Mouse (Mus musculus) hindbrain, embryonic 10.5 days (tissue): Measurements from ENCODE around the gene Ube2g2. TPM values are rescaled to one million over a fixed set of nuclear protein-coding genes. Genes with fewer than 3 reads are reported as not detected.
A peak's percentile ranks its signal among the peaks of the same experiment; 100 is the strongest.
"Not testable (repeated sequence)": the region's sequence is repeated elsewhere in the genome, so short reads cannot be mapped to it uniquely, and the experiment has no call there.

Experiments used
- DNase-seq: peaks from one replicate; pipeline ENCODE4 v3.0.0-alpha.2; 2017; ENCODE audit warnings: low spot score
- H3K27ac ChIP-seq: fragments of 300-500 bp; sonication (generic); 2 replicates; pipeline ENCODE4 v1.5.1; 2016; ENCODE audit warnings: mild to moderate bottlenecking, moderate library complexity
- H3K27me3 ChIP-seq: fragments of 300-500 bp; sonication (generic); 2 replicates; pipeline ENCODE4 v1.6.1; 2016; ENCODE audit warnings: mild to moderate bottlenecking; ENCODE audit not compliant: poor library complexity, insufficient read depth, severe bottlenecking
- H3K36me3 ChIP-seq: fragments of 300-500 bp; sonication (generic); 2 replicates; pipeline ENCODE4 v1.6.1; 2016; ENCODE audit warnings: mild to moderate bottlenecking, moderate library complexity
- H3K4me1 ChIP-seq: fragments of 300-500 bp; sonication (generic); replicated peaks from 2 replicates; pipeline ENCODE4 v1.6.1; 2016; ENCODE audit warnings: mild to moderate bottlenecking
- H3K4me3 ChIP-seq: fragments of 300-500 bp; sonication (generic); 2 replicates; pipeline ENCODE4 v1.5.1; 2016; ENCODE audit warnings: mild to moderate bottlenecking, moderate library complexity
- H3K9me3 ChIP-seq: fragments of 300-500 bp; sonication (generic); 2 replicates; pipeline ENCODE4 v1.6.1; 2016; ENCODE audit warnings: mild to moderate bottlenecking, moderate library complexity
- WGBS: fragments of 180-500 bp; shearing (Covaris S2); methylation state at CpG from one replicate; pipeline ENCODE4 v1.1.7; 2016; 5-methylcytosine and 5-hydroxymethylcytosine counted together
- polyA plus RNA-seq: library from polyadenylated mRNA; unstranded; fragments of >200 nt; fragmentation: Nextera tagmentation; extraction: Ambion mirVana; gene quantifications from 2 replicates; pipeline ENCODE4 v1.2.1, GENCODE M21; 2016

Ube2g2 gene
- polyA plus RNA-seq, 1 experiment from 2014 or later: 103 TPM

GRCm38 (mm10) chr10:77666342-77666741 is 44.3 kb downstream of the Ube2g2 start:
- Histone ChIP-seq H3K36me3 (no peaks in the 10 kb centered on the region), H3K9me3 (no peaks in the 10 kb centered on the region), H3K4me3 (no peak overlapping the region), H3K27ac (no peak overlapping the region), H3K4me1 (0 out of 2 replicates have a peak, but pooled peaks cover 3% of the 10 kb centered on the region), H3K27me3 (peaks cover 12% of the 10 kb centered on the region)
- no peak for DNase-seq
- WGBS: 83% methylated on average over 8 of the region's 8 CpGs

DNA sequence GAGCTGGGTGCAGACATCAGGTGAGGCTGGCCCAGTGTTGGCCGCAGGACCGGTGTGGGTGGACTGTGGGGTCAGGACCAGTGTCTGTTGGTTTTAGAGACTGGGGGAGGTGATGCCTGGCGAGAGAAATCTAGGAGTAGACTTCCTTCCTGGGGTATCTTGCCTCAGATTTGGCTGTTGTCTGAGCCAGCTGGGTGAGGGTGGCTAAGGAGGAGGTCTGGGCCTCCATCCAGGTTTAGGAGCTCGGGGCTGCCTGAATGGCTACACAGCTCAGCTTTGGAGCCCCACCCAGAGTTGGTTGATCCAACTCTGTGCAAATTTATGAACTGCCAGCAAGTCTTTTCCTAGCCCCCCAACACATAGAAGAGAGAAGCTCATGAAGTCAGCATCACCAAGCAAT is 45.3 kb downstream of the Ube2g2 start:
- peaks cover 12% of the 10 kb centered on the region for H3K27me3 ChIP-seq
- no peak overlapping the region for H3K27ac ChIP-seq
- DNase-seq: no peak
- WGBS: 82% methylated on average over 4 of the region's 4 CpGs
- H3K36me3 ChIP-seq: no peaks in the 10 kb centered on the region
- no peaks in the 10 kb centered on the region for H3K9me3 ChIP-seq
- H3K4me3 ChIP-seq: no peak overlapping the region
- H3K4me1 ChIP-seq: 0 out of 2 replicates have a peak, but pooled peaks cover 3% of the 10 kb centered on the region

DNA sequence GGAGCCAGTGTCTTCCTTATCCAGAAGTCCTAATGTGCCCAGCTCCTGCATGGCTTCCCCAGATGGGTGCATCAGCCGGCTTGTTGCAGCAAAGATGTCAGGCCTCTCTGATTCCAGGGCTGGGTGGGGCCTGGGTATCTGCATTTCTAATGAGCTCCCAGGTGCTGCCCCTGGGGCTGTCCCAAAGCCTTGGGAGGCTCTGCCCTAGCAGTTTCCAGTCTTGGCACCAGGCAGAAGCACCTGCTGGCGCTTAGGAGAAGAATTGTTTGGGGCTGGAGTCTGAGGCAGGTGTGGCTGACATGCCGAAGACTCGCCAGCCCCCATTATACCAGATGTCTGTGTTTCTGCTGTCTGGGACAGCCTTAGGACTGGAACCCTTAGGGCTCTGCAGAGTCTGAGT is 48.6 kb downstream of the Ube2g2 start:
- WGBS: 76% methylated on average over 4 of the region's 4 CpGs
- Histone ChIP-seq H3K27ac (peak overlapping the region; percentile 18; the same call in 1 of the 2 replicates), H3K9me3 (no peaks in the 10 kb centered on the region)

DNA sequence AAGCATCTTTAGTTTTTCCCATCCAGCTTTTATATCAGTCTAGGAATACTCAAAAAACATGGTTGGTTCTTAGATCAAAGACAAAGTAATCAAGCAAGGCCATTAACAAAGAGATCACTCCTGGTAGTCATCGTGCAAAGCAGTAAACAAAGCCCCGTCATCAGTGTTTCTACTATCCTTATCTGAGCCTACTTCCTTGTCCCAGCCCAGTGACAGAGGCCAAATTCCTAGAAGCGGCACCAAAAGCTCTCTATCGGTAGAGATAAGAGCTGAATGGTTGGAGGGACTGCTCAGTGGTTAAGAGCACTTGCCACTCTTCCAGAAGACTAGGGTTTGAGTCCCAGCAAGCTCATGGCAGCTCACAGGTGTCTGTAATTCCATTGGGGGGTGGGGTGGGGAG is 49.4 kb downstream of the Ube2g2 start:
- peaks cover 18% of the 10 kb centered on the region for H3K27me3 ChIP-seq
- DNase-seq: no peak
- no peaks in the 10 kb centered on the region for H3K36me3 ChIP-seq
- no peaks in the 10 kb centered on the region for H3K9me3 ChIP-seq
- H3K27ac ChIP-seq: no peak overlapping the region
- peaks cover 13% of the 10 kb centered on the region for H3K4me1 ChIP-seq
- WGBS: 81% methylated on average over 4 of the region's 4 CpGs
- no peak overlapping the region for H3K4me3 ChIP-seq

More for the DNA sequence above, 48.6 kb downstream of the Ube2g2 start:
- no peak overlapping the region for H3K4me3 ChIP-seq
- H3K27me3 ChIP-seq: peaks cover 10% of the 10 kb centered on the region
- H3K36me3 ChIP-seq: no peaks in the 10 kb centered on the region
- H3K4me1 ChIP-seq: peaks cover 13% of the 10 kb centered on the region
- DNase-seq: no peak

DNA sequence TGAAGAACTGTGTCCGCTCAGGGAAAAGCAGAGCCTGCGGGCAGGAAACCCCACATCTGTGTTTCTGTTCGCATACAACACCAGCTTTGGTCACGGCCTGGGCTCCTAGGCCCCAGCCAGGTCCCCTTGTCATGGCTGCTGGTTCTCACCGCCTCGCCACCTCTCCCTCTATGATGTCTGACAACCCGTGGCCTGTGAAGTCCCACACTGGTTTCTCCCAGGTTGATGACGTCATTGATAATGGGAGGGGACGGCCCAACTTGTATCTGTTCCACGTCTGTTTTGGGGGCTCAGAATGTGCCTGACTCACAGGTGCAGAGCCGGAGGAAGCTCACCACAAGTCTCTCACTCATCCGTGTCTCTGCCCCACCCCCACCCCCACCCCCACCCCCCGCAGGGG is 51.7 kb downstream of the Ube2g2 start:
- DNase-seq: no peak
- peaks cover 41% of the 10 kb centered on the region for H3K27me3 ChIP-seq
- no peak overlapping the region for H3K4me3 ChIP-seq
- no peaks in the 10 kb centered on the region for H3K9me3 ChIP-seq
- H3K27ac ChIP-seq: no peak overlapping the region
- peaks cover 26% of the 10 kb centered on the region for H3K4me1 ChIP-seq
- no peaks in the 10 kb centered on the region for H3K36me3 ChIP-seq
- WGBS: 61% methylated on average over 13 of the region's 13 CpGs

DNA sequence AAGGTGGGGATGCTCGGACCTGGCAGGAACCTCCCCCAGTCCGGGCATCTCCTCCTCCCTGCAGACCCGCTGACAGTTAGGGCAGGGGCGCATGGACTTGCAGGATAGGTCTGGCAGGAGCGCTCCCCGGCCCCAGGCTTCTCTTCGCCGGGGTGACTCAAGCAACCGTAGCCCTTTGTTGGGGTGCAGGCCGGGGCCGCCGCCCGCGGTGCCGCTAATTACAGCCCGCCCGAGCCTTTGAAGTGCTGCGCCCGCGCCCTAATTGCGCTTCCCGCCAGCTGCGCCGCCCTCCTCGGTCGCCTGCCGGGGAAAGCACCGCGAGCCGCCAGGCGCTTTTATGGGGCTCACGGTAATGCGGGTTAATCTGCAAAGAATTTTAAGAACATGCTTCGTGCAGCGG is 55.5 kb downstream of the Ube2g2 start:
- DNase-seq: peak; percentile 36
- peak overlapping the region; percentile 49 for H3K4me3 ChIP-seq
- H3K36me3 ChIP-seq: no peaks in the 10 kb centered on the region
- no peaks in the 10 kb centered on the region for H3K9me3 ChIP-seq
- no peak overlapping the region for H3K27ac ChIP-seq
- WGBS: under 1% methylated on average over 35 of the region's 35 CpGs
- peaks cover 26% of the 10 kb centered on the region for H3K4me1 ChIP-seq
- peaks cover 54% of the 10 kb centered on the region for H3K27me3 ChIP-seq

- no peak overlapping the region for H3K27ac ChIP-seq
- 77% methylated on average over 7 of the region's 7 CpGs for WGBS
- no peaks in the 10 kb centered on the region for H3K36me3 ChIP-seq
- peaks cover 30% of the 10 kb centered on the region for H3K4me1 ChIP-seq
- H3K27me3 ChIP-seq: peaks cover 73% of the 10 kb centered on the region
- no peak overlapping the region for H3K4me3 ChIP-seq
- no peak for DNase-seq
- H3K9me3 ChIP-seq: no peaks in the 10 kb centered on the region
Observed at GRCm38 (mm10) chr10:77682994-77683393, 60.9 kb downstream of the Ube2g2 start.

DNA sequence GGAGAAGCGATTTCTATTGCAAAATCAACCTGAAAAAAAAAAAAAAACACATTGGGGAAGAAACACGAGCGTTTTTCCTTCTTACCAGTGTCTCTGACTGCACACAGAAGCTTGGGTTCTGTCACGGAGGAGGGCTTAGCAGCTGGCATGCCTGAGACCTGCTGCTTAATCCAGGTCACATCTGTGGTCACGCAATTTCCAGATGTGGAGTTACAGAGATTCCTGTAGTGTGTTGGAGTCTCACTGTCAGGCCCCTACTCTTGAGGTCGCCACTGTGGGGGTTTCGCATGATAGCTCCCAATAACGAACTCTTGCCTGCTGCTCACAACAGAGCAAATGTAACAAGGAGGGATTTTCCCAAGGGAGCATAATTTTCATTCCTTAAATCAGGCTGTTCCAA is 62.1 kb downstream of the Ube2g2 start:
- no peaks in the 10 kb centered on the region for H3K9me3 ChIP-seq
- no peak overlapping the region for H3K4me3 ChIP-seq
- H3K36me3 ChIP-seq: no peaks in the 10 kb centered on the region
- H3K4me1 ChIP-seq: peaks cover 31% of the 10 kb centered on the region
- 40% methylated on average over 8 of the region's 8 CpGs for WGBS
- peaks cover 73% of the 10 kb centered on the region for H3K27me3 ChIP-seq
- H3K27ac ChIP-seq: no peak overlapping the region
- no peak for DNase-seq

DNA sequence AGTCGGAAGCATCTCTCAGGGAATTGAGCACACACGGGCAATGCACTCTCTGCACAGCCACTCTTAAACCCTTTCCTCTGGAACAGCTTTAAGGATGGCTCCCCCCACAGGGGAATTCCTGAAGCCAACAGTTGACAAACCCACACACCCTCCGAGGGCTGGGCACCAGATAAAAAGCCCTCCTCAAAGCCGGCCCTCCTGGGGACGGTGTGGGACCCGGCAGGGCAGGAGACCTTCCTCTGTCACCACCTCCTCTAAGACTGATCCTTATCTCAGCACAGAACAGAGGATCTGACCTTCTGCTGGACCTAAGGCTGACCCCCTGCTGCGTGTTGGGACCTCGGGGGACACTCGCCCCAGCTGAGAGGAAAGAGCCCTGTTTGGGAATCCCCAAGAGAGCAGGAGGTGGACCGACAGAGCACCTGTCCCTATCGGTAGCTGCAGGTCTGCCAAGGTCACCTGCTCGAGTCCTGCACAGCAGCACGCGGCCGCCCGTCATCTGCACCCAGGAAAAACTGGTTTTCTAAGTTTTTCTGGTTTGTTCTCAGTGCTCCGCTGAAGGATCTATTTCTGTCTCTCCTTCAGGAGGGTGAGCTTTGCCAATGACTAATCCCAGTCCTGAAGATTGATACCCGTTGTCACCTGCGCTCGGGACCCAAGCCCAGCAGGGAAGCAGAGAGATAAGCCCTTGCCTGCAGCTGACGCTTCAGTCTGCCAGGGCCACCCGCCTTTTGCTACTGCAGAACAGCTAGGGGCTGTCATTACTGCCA is 64.0 kb downstream of the Ube2g2 start, which contains the start of gene Tspear:
Gene Tspear (plus strand): TSS at position 675 of the 770 bp plus-strand sequence.
- Histone ChIP-seq H3K9me3 (no peaks in the 10 kb centered on the region), H3K4me1 (peaks cover 43% of the 10 kb centered on the region), H3K27ac (no peak within 1 kb of the TSS), H3K4me3 (no peak within 1 kb of the TSS), H3K27me3 (peaks cover 64% of the 10 kb centered on the region), H3K36me3 (no peaks in the 10 kb centered on the region)
- 6% methylated on average over 22 of the region's 22 CpGs for WGBS
- no peak for DNase-seq

GRCm38 (mm10) chr10:77687021-77687420 is 64.9 kb downstream of the Ube2g2 start:
- H3K27ac ChIP-seq: no peak overlapping the region
- H3K36me3 ChIP-seq: no peaks in the 10 kb centered on the region
- no peak for DNase-seq
- H3K4me3 ChIP-seq: no peak overlapping the region
- 26% methylated on average over 10 of the region's 10 CpGs for WGBS
- H3K27me3 ChIP-seq: peaks cover 64% of the 10 kb centered on the region
- H3K9me3 ChIP-seq: no peaks in the 10 kb centered on the region
- H3K4me1 ChIP-seq: peaks cover 43% of the 10 kb centered on the region

DNA sequence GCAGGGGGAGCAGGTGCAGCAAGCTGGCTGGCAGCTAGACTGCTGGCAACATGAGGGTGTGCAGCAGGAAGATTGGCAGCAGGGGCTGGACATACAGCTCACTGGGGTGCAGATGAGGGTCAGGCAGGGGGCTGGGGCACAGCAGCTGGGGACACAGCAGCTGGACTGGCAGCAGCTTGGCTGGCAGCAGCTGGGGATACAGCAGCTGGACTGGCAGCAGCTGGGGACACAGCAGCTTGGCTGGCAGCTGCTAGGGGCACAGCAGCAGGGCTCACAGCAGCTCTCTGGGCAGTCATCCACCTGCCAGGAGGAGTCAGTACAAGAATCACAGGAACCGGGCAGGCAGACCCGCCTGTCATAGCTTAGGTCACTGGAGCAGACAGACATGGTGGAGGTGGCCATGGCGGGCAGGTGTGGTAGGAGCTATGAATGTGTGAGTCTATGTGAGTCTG is 68.3 kb downstream of the Ube2g2 start, which contains the start of gene Gm19402:
Gene Gm19402 (minus strand): TSS at position 402 of the 452 bp plus-strand sequence.
- H3K4me3 ChIP-seq, DNase-seq, H3K36me3 ChIP-seq, H3K9me3 ChIP-seq: not testable (repeated sequence)
- WGBS: 62% methylated on average over 3 of the region's 3 CpGs
- peaks cover 38% of the 10 kb centered on the region for H3K4me1 ChIP-seq
- 0 out of 2 replicates have a peak within 1 kb of the TSS, but pooled peaks have one; percentile 4 for H3K27ac ChIP-seq
- peaks cover 39% of the 10 kb centered on the region for H3K27me3 ChIP-seq
